Mouse (Mus musculus) liver, adult 2 months (tissue): ENCODE data around the gene Pcdh15.

Source experiments
- CTCF ChIP-seq: fragments of 200-500 bp; IDR thresholded peaks from 2 replicates; pipeline ENCODE4 v1.5.1; 2011; ENCODE audit warnings: low read depth, low read length, control low read depth
- POLR2A ChIP-seq: fragments of 200-500 bp; IDR thresholded peaks from 2 replicates; pipeline ENCODE4 v1.6.1; 2011; ENCODE audit warnings: low read length, control low read depth; ENCODE audit not compliant: insufficient read depth; ENCODE audit errors: extremely low read depth

GRCm38 (mm10) chr10:74220439-74220838 is 1121.3 kb downstream of the Pcdh15 start:
- TF ChIP-seq CTCF (no peak), POLR2A (no peak)
